Mouse (Mus musculus) megakaryocyte, embryonic 14.5 days (primary cell): ENCODE data around the gene Hmcn1.

ENCODE experiments used
- FLI1 ChIP-seq: IDR thresholded peaks from 2 replicates; pipeline ENCODE4 v1.6.1; 2012; ENCODE audit warnings: low read length, inconsistent platforms, mixed read lengths
- GATA1 ChIP-seq: IDR thresholded peaks from 3 replicates; pipeline ENCODE4 v1.6.1; 2012; ENCODE audit warnings: mixed read lengths, low read length, inconsistent platforms, borderline replicate concordance

DNA sequence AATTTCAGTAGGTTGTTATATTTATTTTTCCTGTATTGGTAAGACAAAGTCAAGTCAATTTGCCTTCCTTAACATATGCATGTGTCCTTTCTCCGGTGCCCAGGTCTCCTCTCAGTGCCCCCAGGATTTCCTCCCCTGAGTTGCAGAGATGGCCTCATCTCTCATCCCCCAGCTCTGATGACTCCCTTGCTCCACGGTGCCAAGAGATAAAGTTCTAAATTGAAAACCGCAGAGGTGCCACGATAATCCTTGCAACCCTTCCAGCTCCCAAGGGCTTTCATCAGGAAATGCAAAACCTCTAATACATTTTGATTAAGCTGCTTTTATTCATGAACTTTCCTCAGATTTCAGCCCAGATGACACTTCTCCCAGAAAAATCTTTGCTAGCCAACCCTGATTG, 8.3 kb downstream of the Hmcn1 start:
- TF ChIP-seq GATA1: no peak
- no peak for TF ChIP-seq FLI1
